Comparison of ENCODE assay signal across 12 mouse cellular contexts in genomic region chr11:85609303-85609940, GRCm38 (mm10).
A peak's percentile ranks its signal among the peaks of the same experiment; 100 is the strongest.
DNase-seq lines count a peak whose midpoint lies in the region; ATAC-seq and TF ChIP-seq lines count a peak whose summit lies in the region.
"Had no signal": no experiment of that assay in that cellular context is flagged by ENCODE, and none has a peak within 500 bp of the region (broad histone marks: within the 10 kb centered on the region; RNA-seq: fewer than 3 reads in every experiment).

No protein-coding gene starts in this region.

- no peaks in the 10 kb centered on the region for H3K9me3 ChIP-seq in embryonic facial prominence, embryonic 14.5 days (ENCODE audit: control insufficient read depth, low read length)
- H3K9me3 ChIP-seq in embryonic facial prominence, embryonic 10.5 days, result no peaks in the 10 kb centered on the region
- H3K9me3 ChIP-seq in liver, embryonic 11.5 days (ENCODE audit: control insufficient read depth, low read length), result no peaks in the 10 kb centered on the region
- no peaks in the 10 kb centered on the region for H3K9me3 ChIP-seq in forebrain, postnatal 0 days (ENCODE audit: low read length)

- no peaks in the 10 kb centered on the region for H3K36me3 ChIP-seq in embryonic facial prominence, embryonic 14.5 days (ENCODE audit: control insufficient read depth, insufficient read depth, low read length)
- H3K36me3 ChIP-seq in embryonic facial prominence, embryonic 10.5 days (replicated peaks), result no peaks in the 10 kb centered on the region
- H3K36me3 ChIP-seq in liver, embryonic 11.5 days (ENCODE audit: control insufficient read depth, insufficient read depth, low read length), result no peaks in the 10 kb centered on the region
- no peaks in the 10 kb centered on the region for H3K36me3 ChIP-seq in forebrain, postnatal 0 days (ENCODE audit: insufficient read depth)

- H3K4me2 ChIP-seq in embryonic facial prominence, embryonic 14.5 days (ENCODE audit: low read depth, low read length), result no peak overlapping the region
- no peak overlapping the region for H3K4me2 ChIP-seq in liver, embryonic 11.5 days
- H3K4me2 ChIP-seq in forebrain, postnatal 0 days (ENCODE audit: low read depth), result no peak overlapping the region

- H3K9ac ChIP-seq in embryonic facial prominence, embryonic 14.5 days (ENCODE audit: low read depth, low read length), result no peak overlapping the region
- H3K9ac ChIP-seq in liver, embryonic 11.5 days (ENCODE audit: low read depth, low read length), result no peak overlapping the region
- H3K9ac ChIP-seq in forebrain, postnatal 0 days, result no peak overlapping the region

- TF ChIP-seq CTCF in forebrain, postnatal 0 days (IDR thresholded peaks at IDR 0.05; ENCODE audit: low read depth), result no peak

- no peak overlapping the region for H3K4me3 ChIP-seq in embryonic facial prominence, embryonic 14.5 days (ENCODE audit: low read depth, low read length)
- H3K4me3 ChIP-seq in embryonic facial prominence, embryonic 10.5 days, result no peak overlapping the region
- H3K4me3 ChIP-seq in liver, embryonic 11.5 days (ENCODE audit: low read depth, low read length), result no peak overlapping the region
- no peak overlapping the region for H3K4me3 ChIP-seq in forebrain, postnatal 0 days (ENCODE audit: low read depth, low read length)
- H3K4me3 ChIP-seq: erythroblast, embryonic 14.5 days had no signal

- H3K27ac ChIP-seq in embryonic facial prominence, embryonic 14.5 days (replicated peaks; ENCODE audit: low read depth, low read length), result no peak overlapping the region; the same call in 1 of the 2 replicates
- H3K27ac ChIP-seq in embryonic facial prominence, embryonic 10.5 days (replicated peaks), result no peak overlapping the region
- H3K27ac ChIP-seq in liver, embryonic 11.5 days (ENCODE audit: low read depth, low read length), result no peak overlapping the region
- H3K27ac ChIP-seq in forebrain, postnatal 0 days (ENCODE audit: low read depth, low read length), result no peak overlapping the region

- DNase-seq in embryonic facial prominence, embryonic 14.5 days (ENCODE audit: low spot score), result peak; percentile 67
- no peak for DNase-seq in embryonic facial prominence, embryonic 10.5 days (ENCODE audit: low spot score)
- peak; percentile 9 to 60 for DNase-seq in left cerebral cortex, postnatal 25 days (ENCODE audit: low spot score in 2 of 2)
- DNase-seq in left cerebral cortex, postnatal 10 days (ENCODE audit: extremely low spot score in 1 of 2, low spot score in 2 of 2), result no peak
- DNase-seq in NIH3T3 (ENCODE audit: low read depth), result peak; percentile 65
- peak; percentile 9 to 16 for DNase-seq in frontal cortex, postnatal 36 days (ENCODE audit: low spot score in 2 of 2)
- no peak for DNase-seq in liver, embryonic 11.5 days (ENCODE audit: low spot score)
- DNase-seq in forebrain, postnatal 0 days, result no peak
- DNase-seq: kidney, adult 2 months; lung, postnatal 10 days had no signal

- H3K4me1 ChIP-seq in embryonic facial prominence, embryonic 14.5 days (ENCODE audit: control insufficient read depth, insufficient read depth, low read length), result peaks cover 27% of the 10 kb centered on the region
- peaks cover 48% of the 10 kb centered on the region for H3K4me1 ChIP-seq in embryonic facial prominence, embryonic 10.5 days
- H3K4me1 ChIP-seq in liver, embryonic 11.5 days (replicated peaks; ENCODE audit: control insufficient read depth, insufficient read depth, low read length), result no peaks in the 10 kb centered on the region
- no peaks in the 10 kb centered on the region for H3K4me1 ChIP-seq in forebrain, postnatal 0 days (ENCODE audit: insufficient read depth)

- intact Hi-C loops in left cerebral cortex, postnatal 25 days (cut with DNase I), result no loop called here
- intact Hi-C loops in left cerebral cortex, postnatal 10 days (cut with DNase I), result no loop called here

- H3K27me3 ChIP-seq in embryonic facial prominence, embryonic 14.5 days (replicated peaks; ENCODE audit: control insufficient read depth, insufficient read depth, low read length), result no peaks in the 10 kb centered on the region
- H3K27me3 ChIP-seq in embryonic facial prominence, embryonic 10.5 days (replicated peaks; ENCODE audit: low read depth, poor library complexity, severe bottlenecking), result no peaks in the 10 kb centered on the region
- no peaks in the 10 kb centered on the region for H3K27me3 ChIP-seq in liver, embryonic 11.5 days (replicated peaks; ENCODE audit: control insufficient read depth, insufficient read depth, low read length)
- no peaks in the 10 kb centered on the region for H3K27me3 ChIP-seq in forebrain, postnatal 0 days (ENCODE audit: insufficient read depth, low read length)

- ATAC-seq in embryonic facial prominence, embryonic 14.5 days (ENCODE audit: low read depth), result peak; percentile 41; the same call in 1 of the 2 replicates
- no peak for ATAC-seq in liver, embryonic 11.5 days (replicated peaks; ENCODE audit: low FRiP score)
- ATAC-seq in forebrain, postnatal 0 days, result no peak
- ATAC-seq: midbrain, embryonic 16.5 days had no signal

- WGBS in embryonic facial prominence, embryonic 14.5 days, result 32% methylated on average over 5 of the region's 5 CpGs
- 69% methylated on average over 5 of the region's 5 CpGs for WGBS in embryonic facial prominence, embryonic 10.5 days
- 65% methylated on average over 5 of the region's 5 CpGs for WGBS in liver, embryonic 11.5 days
- 60% methylated on average over 5 of the region's 5 CpGs for WGBS in forebrain, postnatal 0 days

Comparison
In these comparisons a context has a peak if more than half of its experiments do, and no peak if none do; other contexts are left out.
1. DNase-seq: peak in embryonic facial prominence, embryonic 14.5 days (single experiment), left cerebral cortex, postnatal 25 days (2 of 2), NIH3T3 (single experiment) and frontal cortex, postnatal 36 days (2 of 2); none in embryonic facial prominence, embryonic 10.5 days (single experiment), left cerebral cortex, postnatal 10 days (0 of 2), liver, embryonic 11.5 days (single experiment) and forebrain, postnatal 0 days (single experiment).